Mouse (Mus musculus) hindbrain, embryonic 16.5 days (tissue): ENCODE results near the gene Pkp4. TPM values are rescaled to one million over a fixed set of nuclear protein-coding genes. Genes with fewer than 3 reads are reported as not detected.

Experiments
- ATAC-seq: fragments of 200-750 bp; cut with Nextera tagmentation; 2 replicates; pipeline ENCODE4 v1.8.0; 2017; ENCODE audit warnings: moderate TSS enrichment, moderate library complexity
- H3K27ac ChIP-seq: fragments of 300-500 bp; sonication (generic); 2 replicates; pipeline ENCODE4 v1.5.1; 2014; ENCODE audit warnings: low read depth, mild to moderate bottlenecking, control low read depth, low read length, moderate library complexity
- H3K27me3 ChIP-seq: fragments of 300-500 bp; sonication (generic); replicated peaks from 2 replicates; pipeline ENCODE4 v1.6.1; 2014; ENCODE audit warnings: low read length; ENCODE audit not compliant: control insufficient read depth, insufficient read depth
- H3K36me3 ChIP-seq: fragments of 300-500 bp; sonication (generic); 2 replicates; pipeline ENCODE4 v1.6.1; 2014; ENCODE audit warnings: mild to moderate bottlenecking, low read length, moderate library complexity, mixed read lengths; ENCODE audit not compliant: control insufficient read depth, insufficient read depth
- H3K4me1 ChIP-seq: fragments of 300-500 bp; sonication (generic); 2 replicates; pipeline ENCODE4 v1.6.1; 2014; ENCODE audit warnings: low read depth, low read length; ENCODE audit not compliant: control insufficient read depth, insufficient read depth
- H3K4me2 ChIP-seq: fragments of 300-500 bp; sonication (generic); 2 replicates; pipeline ENCODE4 v1.6.1; 2014; ENCODE audit warnings: mild to moderate bottlenecking, low read length, control low read depth, moderate library complexity
- H3K4me3 ChIP-seq: fragments of 300-500 bp; sonication (generic); 2 replicates; pipeline ENCODE4 v1.5.1; 2014; ENCODE audit warnings: mild to moderate bottlenecking, low read length, control low read depth, moderate library complexity
- H3K9ac ChIP-seq: fragments of 300-500 bp; sonication (generic); 2 replicates; pipeline ENCODE4 v1.6.1; 2014; ENCODE audit warnings: low read depth, mild to moderate bottlenecking, control low read depth, low read length, moderate library complexity
- H3K9me3 ChIP-seq: fragments of 300-500 bp; sonication (generic); 2 replicates; pipeline ENCODE4 v1.6.1; 2014; ENCODE audit warnings: mild to moderate bottlenecking, low read length, moderate library complexity; ENCODE audit not compliant: control insufficient read depth
- WGBS: fragments of 180-500 bp; shearing (Covaris S2); extraction: QIAGEN DNeasy Blood & Tissue Kit; methylation state at CpG from one replicate; pipeline ENCODE4 v1.1.7; 2014; 5-methylcytosine and 5-hydroxymethylcytosine counted together
- polyA plus RNA-seq: library from polyadenylated mRNA; unstranded; fragments of >200 nt; fragmentation: Nextera tagmentation; extraction: Ambion mirVana; gene quantifications from 2 replicates; pipeline ENCODE4 v1.2.1, GENCODE M21; 2015

The Pkp4 gene
- polyA plus RNA-seq, 1 experiment from 2014 or later: 29.2 TPM

DNA sequence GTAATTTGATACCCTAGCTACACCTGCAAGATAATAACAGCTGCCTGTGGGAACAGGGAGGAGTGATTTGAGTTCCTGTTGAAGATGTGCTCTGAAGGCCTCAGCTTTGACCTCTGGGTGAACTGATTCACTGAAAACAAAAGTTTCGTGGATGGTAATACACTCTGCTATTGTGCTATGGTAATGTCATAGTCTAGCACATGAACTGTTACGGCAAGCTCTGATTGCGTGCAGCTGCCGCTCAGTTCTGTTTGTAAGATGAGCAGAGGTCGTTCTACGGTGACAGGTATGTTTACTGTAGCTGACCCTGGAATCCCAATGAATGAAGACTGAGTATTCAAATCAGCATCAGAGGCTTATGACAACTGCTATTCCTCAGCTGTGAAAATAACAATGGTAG is 152.6 kb downstream of the Pkp4 start:
- no peaks in the 10 kb centered on the region for H3K27me3 ChIP-seq
- peaks cover under 1% of the 10 kb centered on the region; the same call in 1 of the 2 replicates for H3K9me3 ChIP-seq
- H3K4me3 ChIP-seq: no peak overlapping the region
- no peak overlapping the region for H3K9ac ChIP-seq
- 56% methylated on average over 6 of the region's 6 CpGs for WGBS
- H3K27ac ChIP-seq: no peak overlapping the region
- no peaks in the 10 kb centered on the region for H3K4me1 ChIP-seq
- no peak for ATAC-seq
- H3K4me2 ChIP-seq: no peak overlapping the region
- peaks cover 12% of the 10 kb centered on the region for H3K36me3 ChIP-seq

DNA sequence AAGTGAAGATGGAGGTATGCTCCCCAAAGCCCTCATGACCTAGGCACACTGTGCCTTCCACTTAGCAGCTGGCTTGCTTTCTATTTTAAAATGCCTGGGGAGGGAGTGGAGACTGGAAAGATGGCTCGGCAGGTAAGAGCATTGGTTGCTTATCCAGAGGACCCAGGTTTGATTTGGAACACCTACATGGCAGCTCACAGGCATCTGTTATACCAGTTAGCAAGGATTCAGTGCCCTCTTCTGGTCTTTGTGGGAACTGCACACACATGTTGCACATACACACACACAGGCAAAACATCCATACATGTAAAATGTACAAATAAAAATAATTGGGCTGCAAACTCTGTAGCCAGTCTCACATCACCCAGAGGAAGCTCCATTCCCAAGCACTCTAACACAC is 158.0 kb downstream of the Pkp4 start:
- Histone ChIP-seq H3K9ac (no peak overlapping the region), H3K4me1 (no peaks in the 10 kb centered on the region), H3K4me2 (no peak overlapping the region), H3K27ac (no peak overlapping the region), H3K27me3 (no peaks in the 10 kb centered on the region), H3K9me3 (peaks cover 9% of the 10 kb centered on the region), H3K36me3 (peaks cover 22% of the 10 kb centered on the region), H3K4me3 (no peak overlapping the region)
- ATAC-seq: no peak
- WGBS: 95% methylated on average over 1 of the region's 1 CpGs

DNA sequence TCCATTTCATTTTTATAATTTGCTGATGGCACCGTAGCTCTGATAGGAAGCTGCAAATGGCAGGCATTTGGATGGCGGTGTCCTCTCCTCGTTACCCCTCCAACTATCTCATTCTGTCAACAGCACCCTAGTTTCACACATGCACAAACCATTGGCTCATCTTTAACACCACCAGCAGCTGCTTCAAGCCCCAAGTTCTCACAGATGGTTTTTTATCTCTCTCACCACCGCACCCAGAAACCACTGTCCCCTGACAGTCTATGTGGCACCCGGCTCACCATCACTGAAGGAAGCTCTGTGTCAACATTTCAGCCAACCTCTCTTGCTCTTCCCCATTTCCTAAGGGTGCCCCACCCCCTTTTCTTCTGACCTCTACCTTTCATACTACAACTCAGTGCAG is 167.3 kb downstream of the Pkp4 start:
- Histone ChIP-seq H3K36me3 (no peaks in the 10 kb centered on the region), H3K27ac (no peak overlapping the region), H3K27me3 (no peaks in the 10 kb centered on the region), H3K4me1 (0 out of 2 replicates have a peak, but pooled peaks cover 2% of the 10 kb centered on the region), H3K9me3 (no peaks in the 10 kb centered on the region), H3K4me2 (no peak overlapping the region), H3K4me3 (no peak overlapping the region), H3K9ac (no peak overlapping the region)
- WGBS: 95% methylated on average over 5 of the region's 5 CpGs
- ATAC-seq: no peak

DNA sequence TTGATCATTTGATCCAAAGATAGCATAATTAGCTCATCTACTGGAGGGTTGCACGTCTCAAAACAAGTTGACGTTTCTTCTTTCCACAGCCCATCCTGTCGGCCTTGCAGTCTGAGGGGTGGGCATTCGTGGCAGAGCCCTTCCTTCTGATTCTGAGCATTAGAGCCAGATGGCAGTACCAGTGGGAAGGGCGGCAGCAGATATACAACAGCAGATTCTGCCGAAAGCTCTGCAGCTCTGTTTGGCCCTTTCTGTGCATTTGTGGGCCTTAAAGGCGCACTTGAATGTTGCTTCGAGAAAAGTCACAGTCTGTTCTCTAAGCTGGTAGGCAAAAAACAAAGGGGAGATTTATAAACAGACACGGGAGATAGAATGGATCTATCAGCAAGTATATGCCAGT is 170.4 kb downstream of the Pkp4 start:
- H3K9ac ChIP-seq: no peak overlapping the region
- no peaks in the 10 kb centered on the region for H3K36me3 ChIP-seq
- H3K4me1 ChIP-seq: 0 out of 2 replicates have a peak, but pooled peaks cover 2% of the 10 kb centered on the region
- no peaks in the 10 kb centered on the region for H3K9me3 ChIP-seq
- no peak overlapping the region for H3K4me2 ChIP-seq
- H3K27me3 ChIP-seq: no peaks in the 10 kb centered on the region
- H3K27ac ChIP-seq: no peak overlapping the region
- ATAC-seq: no peak
- H3K4me3 ChIP-seq: no peak overlapping the region
- 79% methylated on average over 9 of the region's 9 CpGs for WGBS

DNA sequence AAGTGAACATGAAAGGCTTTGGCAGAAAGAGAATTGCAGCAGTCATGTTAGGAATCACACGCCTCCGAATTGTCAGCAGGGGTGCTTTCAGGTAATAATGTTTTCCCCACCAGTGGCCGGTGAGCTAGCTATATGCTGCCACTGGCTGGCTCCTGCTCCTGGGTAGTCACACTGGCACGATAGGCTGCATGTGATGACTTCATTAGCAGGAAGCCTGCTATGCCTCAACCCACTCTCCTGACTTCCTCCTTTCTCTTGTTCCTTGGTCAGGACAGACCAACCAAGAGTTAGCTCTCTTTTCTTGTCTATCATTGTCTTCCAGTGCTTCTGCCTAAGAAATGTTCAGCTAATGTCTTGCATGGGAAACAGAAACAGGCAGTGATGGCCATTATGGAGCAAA is 171.9 kb downstream of the Pkp4 start:
- Histone ChIP-seq H3K27ac (no peak overlapping the region), H3K9ac (no peak overlapping the region), H3K27me3 (no peaks in the 10 kb centered on the region), H3K36me3 (peaks cover 2% of the 10 kb centered on the region; the same call in 1 of the 2 replicates), H3K4me1 (0 out of 2 replicates have a peak, but pooled peaks cover 2% of the 10 kb centered on the region), H3K4me2 (no peak overlapping the region), H3K9me3 (no peaks in the 10 kb centered on the region), H3K4me3 (no peak overlapping the region)
- WGBS: 69% methylated on average over 4 of the region's 4 CpGs
- ATAC-seq: no peak

DNA sequence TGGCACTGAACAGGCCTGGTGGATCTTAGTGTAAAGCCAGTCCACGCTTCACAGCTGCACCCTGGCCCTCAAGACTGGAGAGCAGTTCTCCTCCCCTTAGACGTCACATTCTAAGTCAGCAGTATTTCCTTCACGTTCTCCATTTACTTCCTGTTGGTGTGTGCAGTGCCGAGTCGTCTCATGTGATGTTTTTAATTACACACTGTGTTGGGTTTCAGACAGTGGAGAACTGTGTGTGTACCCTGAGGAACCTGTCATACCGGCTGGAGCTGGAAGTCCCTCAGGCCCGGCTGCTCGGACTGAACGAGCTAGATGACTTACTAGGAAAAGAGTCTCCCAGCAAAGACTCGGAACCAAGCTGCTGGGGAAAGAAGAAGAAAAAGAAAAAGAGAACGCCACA is 177.9 kb downstream of the Pkp4 start:
- 84% methylated on average over 11 of the region's 11 CpGs for WGBS
- no peak for ATAC-seq
- peaks cover 13% of the 10 kb centered on the region; the same call in 1 of the 2 replicates for H3K36me3 ChIP-seq
- H3K4me3 ChIP-seq: no peak overlapping the region
- H3K9ac ChIP-seq: no peak overlapping the region
- H3K4me2 ChIP-seq: no peak overlapping the region
- no peaks in the 10 kb centered on the region for H3K4me1 ChIP-seq
- no peak overlapping the region for H3K27ac ChIP-seq
- H3K27me3 ChIP-seq: no peaks in the 10 kb centered on the region
- no peaks in the 10 kb centered on the region for H3K9me3 ChIP-seq

DNA sequence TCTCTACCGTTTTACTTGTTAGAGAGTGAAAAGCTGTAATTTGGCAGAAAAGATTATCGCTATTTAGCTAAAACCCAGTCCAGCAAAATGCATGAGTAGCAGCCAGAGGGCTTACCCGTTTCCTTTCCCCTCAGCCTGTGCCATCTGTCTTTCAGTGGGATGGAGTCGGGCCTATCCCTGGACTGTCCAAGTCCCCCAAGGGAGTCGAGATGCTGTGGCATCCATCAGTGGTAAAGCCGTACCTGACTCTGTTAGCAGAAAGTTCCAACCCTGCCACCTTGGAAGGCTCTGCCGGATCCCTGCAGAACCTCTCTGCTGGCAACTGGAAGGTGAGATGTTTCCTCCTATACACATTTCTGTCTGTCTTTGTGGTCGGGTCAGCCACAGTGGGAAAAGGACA is 178.3 kb downstream of the Pkp4 start:
- WGBS: 95% methylated on average over 8 of the region's 8 CpGs
- Histone ChIP-seq H3K27me3 (no peaks in the 10 kb centered on the region), H3K4me3 (no peak overlapping the region), H3K4me1 (no peaks in the 10 kb centered on the region), H3K9ac (no peak overlapping the region), H3K9me3 (no peaks in the 10 kb centered on the region), H3K4me2 (no peak overlapping the region), H3K27ac (no peak overlapping the region), H3K36me3 (peaks cover 13% of the 10 kb centered on the region; the same call in 1 of the 2 replicates)
- ATAC-seq: no peak

DNA sequence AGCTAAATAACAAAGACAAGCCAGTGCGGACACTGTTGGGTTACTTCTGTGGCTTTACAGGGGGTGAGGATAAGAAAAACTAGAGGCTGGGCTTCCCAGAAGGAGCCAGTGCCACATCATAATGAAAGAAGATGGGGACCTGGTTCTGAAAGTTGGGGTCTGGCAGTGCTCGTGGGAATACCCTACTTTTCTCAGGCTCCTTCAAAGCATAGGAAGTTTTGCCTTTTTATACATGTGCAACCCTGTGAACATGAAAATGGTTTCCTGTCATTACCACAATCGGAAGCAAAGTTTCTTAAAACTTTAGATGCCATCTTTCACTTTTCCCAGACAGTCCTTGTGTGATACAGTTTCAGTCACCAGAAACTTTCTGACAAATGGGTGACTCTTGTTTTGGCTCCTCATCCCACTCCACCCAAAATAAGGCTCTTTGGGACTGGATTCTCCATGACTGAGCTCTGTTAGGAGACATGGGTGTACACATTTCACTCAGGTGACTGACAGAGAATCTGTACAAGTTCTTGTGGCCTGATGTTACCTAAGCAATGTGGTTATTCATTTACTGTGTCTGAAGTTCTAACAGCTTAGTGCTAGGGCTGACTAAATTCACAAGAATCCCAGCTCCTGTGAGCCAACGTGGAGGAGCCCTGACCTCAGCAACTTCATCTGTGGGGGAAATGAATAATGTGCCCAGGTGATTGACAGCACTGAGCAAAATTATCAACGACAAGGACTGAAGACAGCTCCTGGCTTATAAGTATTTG is 179.3 kb downstream of the Pkp4 start:
- no peaks in the 10 kb centered on the region for H3K9me3 ChIP-seq
- H3K4me1 ChIP-seq: no peaks in the 10 kb centered on the region
- H3K27ac ChIP-seq: no peak overlapping the region
- no peak overlapping the region for H3K4me2 ChIP-seq
- WGBS: 85% methylated on average over 5 of the region's 5 CpGs
- no peak for ATAC-seq
- H3K36me3 ChIP-seq: peaks cover 17% of the 10 kb centered on the region; the same call in 1 of the 2 replicates
- no peaks in the 10 kb centered on the region for H3K27me3 ChIP-seq
- H3K9ac ChIP-seq: no peak overlapping the region
- no peak overlapping the region for H3K4me3 ChIP-seq

DNA sequence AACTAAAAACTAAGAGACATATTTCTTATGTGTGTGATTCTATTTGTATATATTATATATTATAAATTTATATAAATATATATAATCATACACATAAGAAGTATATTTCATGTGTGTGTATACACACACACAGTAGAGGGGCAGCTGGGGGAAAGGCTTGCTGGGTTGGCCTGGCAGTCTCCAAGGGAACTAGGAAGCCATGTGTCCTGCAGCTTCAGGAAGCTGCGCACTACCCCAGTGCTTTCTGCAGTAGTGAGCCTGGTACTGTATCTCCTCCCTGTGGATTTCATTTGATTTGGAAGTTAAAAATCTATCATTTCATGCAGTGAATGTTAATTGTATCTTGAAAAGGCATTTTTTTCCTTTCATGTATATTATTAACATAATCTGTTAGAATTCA is 180.2 kb downstream of the Pkp4 start:
- Histone ChIP-seq H3K27me3 (no peaks in the 10 kb centered on the region), H3K4me2 (no peak overlapping the region), H3K4me1 (no peaks in the 10 kb centered on the region), H3K9ac (no peak overlapping the region), H3K27ac (no peak overlapping the region), H3K4me3 (no peak overlapping the region), H3K36me3 (peaks cover 19% of the 10 kb centered on the region; the same call in 1 of the 2 replicates), H3K9me3 (no peaks in the 10 kb centered on the region)
- WGBS: 83% methylated on average over 1 of the region's 1 CpGs
- ATAC-seq: no peak
